Mouse (Mus musculus): ENCODE measurements around the gene Cox14. TPM values are rescaled to one million over a fixed set of nuclear protein-coding genes. Genes with fewer than 3 reads are reported as not detected.
"Not testable (repeated sequence)": the region's sequence is repeated elsewhere in the genome, so short reads cannot be mapped to it uniquely, and the experiment has no call there.

The Cox14 gene
- polyA plus RNA-seq, 1 experiment from 2014 or later: 181 TPM

- peaks cover 41% of the 10 kb centered on the region for H3K4me1 ChIP-seq
- H3K9ac ChIP-seq: no peak overlapping the region
- H3K27me3 ChIP-seq: peaks cover 17% of the 10 kb centered on the region; the same call in 1 of the 2 replicates
- H3K4me2 ChIP-seq (replicated peaks): no peak overlapping the region
- H3K27ac ChIP-seq (replicated peaks): no peak overlapping the region
- 92% methylated on average over 10 of the region's 10 CpGs for WGBS
- no peaks in the 10 kb centered on the region for H3K9me3 ChIP-seq (replicated peaks)
- no peak for ATAC-seq (ENCODE audit: insufficient number of reproducible peaks, low FRiP score, low TSS enrichment, low read depth)
- H3K4me3 ChIP-seq (replicated peaks): no peak overlapping the region
- peaks cover 3% of the 10 kb centered on the region; the same call in 1 of the 2 replicates for H3K36me3 ChIP-seq
Observed at GRCm38 (mm10) chr15:99699715-99700114, 25.7 kb upstream of the Cox14 start.

- H3K36me3 ChIP-seq: peaks cover 8% of the 10 kb centered on the region; the same call in 1 of the 2 replicates
- peaks cover 41% of the 10 kb centered on the region for H3K4me1 ChIP-seq
- H3K9ac ChIP-seq: no peak overlapping the region
- H3K27me3 ChIP-seq: peaks cover 17% of the 10 kb centered on the region; the same call in 1 of the 2 replicates
- H3K4me3 ChIP-seq (replicated peaks): no peak overlapping the region
- H3K27ac ChIP-seq (replicated peaks): no peak overlapping the region
- H3K4me2 ChIP-seq (replicated peaks): no peak overlapping the region
- no peak for ATAC-seq (ENCODE audit: insufficient number of reproducible peaks, low FRiP score, low TSS enrichment, low read depth)
- WGBS: 88% methylated on average over 18 of the region's 18 CpGs
- no peaks in the 10 kb centered on the region for H3K9me3 ChIP-seq (replicated peaks)
Observed at GRCm38 (mm10) chr15:99700219-99701106, 25.0 kb upstream of the Cox14 start.

GRCm38 (mm10) chr15:99701640-99701998 is 23.8 kb upstream of the Cox14 start:
- H3K9me3 ChIP-seq (replicated peaks); ATAC-seq (ENCODE audit: insufficient number of reproducible peaks, low FRiP score, low TSS enrichment, low read depth): not testable (repeated sequence)
- H3K4me1 ChIP-seq: peaks cover 41% of the 10 kb centered on the region
- peaks cover 13% of the 10 kb centered on the region; the same call in 1 of the 2 replicates for H3K27me3 ChIP-seq
- H3K4me3 ChIP-seq (replicated peaks): peak overlapping the region; percentile 85
- peaks cover 15% of the 10 kb centered on the region; the same call in 1 of the 2 replicates for H3K36me3 ChIP-seq
- peak overlapping the region; percentile 59 for H3K4me2 ChIP-seq (replicated peaks)
- H3K9ac ChIP-seq: 0 out of 2 replicates have a peak overlapping the region, but pooled peaks have one; percentile 93
- peak overlapping the region; percentile 96 for H3K27ac ChIP-seq (replicated peaks)
- 46% methylated on average over 16 of the region's 16 CpGs for WGBS

GRCm38 (mm10) chr15:99701999-99702900 is 23.2 kb upstream of the Cox14 start, which contains the start of gene Smarcd1:
Gene Smarcd1 (plus strand): TSS chr15:99702129.
- peak within 1 kb of the TSS; percentile 96 for H3K27ac ChIP-seq (replicated peaks)
- WGBS: under 1% methylated on average over 70 of the region's 71 CpGs

GRCm38 (mm10) chr15:99703104-99703503 is 22.3 kb upstream of the Cox14 start:
- ATAC-seq (ENCODE audit: insufficient number of reproducible peaks, low FRiP score, low TSS enrichment, low read depth): no peak
- peak overlapping the region; percentile 96; the same call in 1 of the 2 replicates for H3K27ac ChIP-seq (replicated peaks)
- WGBS: 49% methylated on average over 9 of the region's 9 CpGs
- H3K36me3 ChIP-seq: peaks cover 27% of the 10 kb centered on the region
- no peaks in the 10 kb centered on the region for H3K9me3 ChIP-seq (replicated peaks)
- 0 out of 2 replicates have a peak, but pooled peaks cover 8% of the 10 kb centered on the region for H3K27me3 ChIP-seq
- peak overlapping the region; percentile 93 for H3K9ac ChIP-seq
- peak overlapping the region; percentile 85 for H3K4me3 ChIP-seq (replicated peaks)
- H3K4me1 ChIP-seq: peaks cover 41% of the 10 kb centered on the region
- H3K4me2 ChIP-seq (replicated peaks): peak overlapping the region; percentile 59

More at GRCm38 (mm10) chr15:99701999-99702900, 23.2 kb upstream of the Cox14 start, which contains the start of gene Smarcd1:
- ATAC-seq (ENCODE audit: insufficient number of reproducible peaks, low FRiP score, low TSS enrichment, low read depth): peak; percentile 95
- Histone ChIP-seq H3K36me3 (peaks cover 19% of the 10 kb centered on the region), H3K4me2 (replicated peaks) (peak within 1 kb of the TSS; percentile 59), H3K9me3 (replicated peaks) (no peaks in the 10 kb centered on the region), H3K4me3 (replicated peaks) (peak within 1 kb of the TSS; percentile 85), H3K27me3 (peaks cover 11% of the 10 kb centered on the region; the same call in 1 of the 2 replicates), H3K4me1 (peaks cover 41% of the 10 kb centered on the region), H3K9ac (peak within 1 kb of the TSS; percentile 93)

- H3K9ac ChIP-seq: no peak overlapping the region
- H3K27ac ChIP-seq (replicated peaks): peak overlapping the region; percentile 96; the same call in 1 of the 2 replicates
- ATAC-seq (ENCODE audit: insufficient number of reproducible peaks, low FRiP score, low TSS enrichment, low read depth): no peak
- peaks cover 31% of the 10 kb centered on the region for H3K36me3 ChIP-seq
- no peaks in the 10 kb centered on the region for H3K9me3 ChIP-seq (replicated peaks)
- peak overlapping the region; percentile 85; the same call in 1 of the 2 replicates for H3K4me3 ChIP-seq (replicated peaks)
- 56% methylated on average over 5 of the region's 5 CpGs for WGBS
- H3K27me3 ChIP-seq: 0 out of 2 replicates have a peak, but pooled peaks cover 4% of the 10 kb centered on the region
- peaks cover 39% of the 10 kb centered on the region for H3K4me1 ChIP-seq
- peak overlapping the region; percentile 59; the same call in 1 of the 2 replicates for H3K4me2 ChIP-seq (replicated peaks)
Observed at GRCm38 (mm10) chr15:99703676-99704040, 21.8 kb upstream of the Cox14 start.

GRCm38 (mm10) chr15:99704041-99704681 is 21.3 kb upstream of the Cox14 start:
- H3K4me3 ChIP-seq (replicated peaks): peak overlapping the region; percentile 13; the same call in 1 of the 2 replicates
- WGBS: 35% methylated on average over 23 of the region's 23 CpGs
- H3K27ac ChIP-seq (replicated peaks): peak overlapping the region; percentile 55
- peaks cover 36% of the 10 kb centered on the region for H3K36me3 ChIP-seq
- H3K4me2 ChIP-seq (replicated peaks): peak overlapping the region; percentile 59; the same call in 1 of the 2 replicates
- no peak overlapping the region for H3K9ac ChIP-seq
- ATAC-seq (ENCODE audit: insufficient number of reproducible peaks, low FRiP score, low TSS enrichment, low read depth): no peak
- H3K27me3 ChIP-seq: no peaks in the 10 kb centered on the region
- H3K4me1 ChIP-seq: peaks cover 35% of the 10 kb centered on the region
- H3K9me3 ChIP-seq (replicated peaks): no peaks in the 10 kb centered on the region

GRCm38 (mm10) chr15:99704881-99705280 is 20.5 kb upstream of the Cox14 start:
- Histone ChIP-seq H3K9ac (peak overlapping the region; percentile 6; the same call in 1 of the 2 replicates), H3K9me3 (replicated peaks) (no peaks in the 10 kb centered on the region), H3K27ac (replicated peaks) (peak overlapping the region; percentile 55; the same call in 1 of the 2 replicates), H3K36me3 (peaks cover 43% of the 10 kb centered on the region), H3K4me2 (replicated peaks) (peak overlapping the region; percentile 59; the same call in 1 of the 2 replicates), H3K4me3 (replicated peaks) (no peak overlapping the region), H3K4me1 (peaks cover 35% of the 10 kb centered on the region), H3K27me3 (no peaks in the 10 kb centered on the region)
- 58% methylated on average over 7 of the region's 7 CpGs for WGBS
- ATAC-seq (ENCODE audit: insufficient number of reproducible peaks, low FRiP score, low TSS enrichment, low read depth): no peak

GRCm38 (mm10) chr15:99705440-99706048 is 19.9 kb upstream of the Cox14 start, which contains the start of gene Gm17349:
Gene Gm17349 (minus strand): TSS chr15:99705490.
- peak within 1 kb of the TSS; percentile 55; the same call in 1 of the 2 replicates for H3K27ac ChIP-seq (replicated peaks)
- H3K9me3 ChIP-seq (replicated peaks): no peaks in the 10 kb centered on the region
- H3K27me3 ChIP-seq: no peaks in the 10 kb centered on the region
- WGBS: 67% methylated on average over 11 of the region's 11 CpGs
- H3K4me1 ChIP-seq: peaks cover 34% of the 10 kb centered on the region
- ATAC-seq (ENCODE audit: insufficient number of reproducible peaks, low FRiP score, low TSS enrichment, low read depth): no peak
- peak within 1 kb of the TSS; percentile 6; the same call in 1 of the 2 replicates for H3K9ac ChIP-seq
- H3K36me3 ChIP-seq: peaks cover 50% of the 10 kb centered on the region
- H3K4me2 ChIP-seq (replicated peaks): peak within 1 kb of the TSS; percentile 59; the same call in 1 of the 2 replicates
- H3K4me3 ChIP-seq (replicated peaks): peak within 1 kb of the TSS; percentile 13; the same call in 1 of the 2 replicates

GRCm38 (mm10) chr15:99708176-99708575 is 17.2 kb upstream of the Cox14 start:
- no peak overlapping the region for H3K9ac ChIP-seq
- no peak overlapping the region for H3K27ac ChIP-seq (replicated peaks)
- H3K27me3 ChIP-seq: no peaks in the 10 kb centered on the region
- WGBS: 92% methylated on average over 13 of the region's 13 CpGs
- H3K9me3 ChIP-seq (replicated peaks): no peaks in the 10 kb centered on the region
- no peak overlapping the region for H3K4me3 ChIP-seq (replicated peaks)
- peaks cover 76% of the 10 kb centered on the region for H3K36me3 ChIP-seq
- no peak for ATAC-seq (ENCODE audit: insufficient number of reproducible peaks, low FRiP score, low TSS enrichment, low read depth)
- H3K4me2 ChIP-seq (replicated peaks): no peak overlapping the region
- peaks cover 16% of the 10 kb centered on the region for H3K4me1 ChIP-seq

Measured in embryonic facial prominence, embryonic 15.5 days (tissue).